In the genomic region with DNA sequence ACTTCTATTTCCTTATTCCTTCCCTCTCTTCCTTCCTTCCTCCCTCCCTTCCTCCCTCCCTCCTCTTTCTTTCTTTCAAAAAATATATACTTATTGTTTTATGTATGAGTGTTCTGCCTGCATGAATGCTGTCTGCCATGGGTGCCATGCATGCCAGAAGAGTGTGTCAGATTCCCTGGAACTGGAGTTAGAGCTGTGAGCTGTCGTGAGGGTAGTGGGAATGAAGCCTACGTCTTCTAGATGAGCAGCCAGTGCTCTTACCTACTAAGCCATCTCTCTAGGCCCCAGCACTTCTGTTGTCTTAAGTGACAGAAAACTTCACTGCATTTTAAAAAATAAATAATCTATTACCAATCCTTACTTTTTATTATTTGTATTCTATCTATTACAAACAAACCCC, we compare ENCODE assay signal across 23 mouse cellular contexts. TPM values are rescaled to one million over a fixed set of nuclear protein-coding genes. Genes with fewer than 3 reads are reported as not detected.
"Had no signal": no experiment of that assay in that cellular context is flagged by ENCODE, and none has a peak within 500 bp of the region (broad histone marks: within the 10 kb centered on the region; RNA-seq: fewer than 3 reads in every experiment).

No protein-coding gene starts in this region.

- H3K27ac ChIP-seq: neural tube, embryonic 13.5 days; neural tube, embryonic 15.5 days; stomach, embryonic 15.5 days; stomach, postnatal 0 days had no signal

- H3K27me3 ChIP-seq: neural tube, embryonic 13.5 days; neural tube, embryonic 15.5 days; stomach, embryonic 15.5 days had no signal

- H3K9me3 ChIP-seq: neural tube, embryonic 13.5 days; neural tube, embryonic 15.5 days; stomach, embryonic 15.5 days had no signal

- DNase-seq: retina, postnatal 1 day; right cerebral cortex, adult 18-20 months; right cerebral cortex, postnatal 14 days; right cerebral cortex, postnatal 25 days; right cerebral cortex, postnatal 4 days; spleen, adult 18-20 months; thymus, adult 18-20 months; thymus, adult 2 months; thymus, postnatal 14 days; thymus, postnatal 25 days; thymus, postnatal 36 days; thymus, postnatal 4 days had no signal

- H3K4me3 ChIP-seq: neural tube, embryonic 13.5 days; neural tube, embryonic 15.5 days; stomach, embryonic 15.5 days had no signal

- H3K4me1 ChIP-seq: neural tube, embryonic 13.5 days; neural tube, embryonic 15.5 days; stomach, embryonic 15.5 days had no signal

RNA-seq across cellular contexts. Expression of a gene that starts 23.4 kb away (rescaled TPM):
- total RNA-seq: neutrophil, adult 5-6 weeks had no signal
- polyA plus RNA-seq: neural tube, embryonic 14.5 days; small intestine, adult 2 months; spleen, adult 2 months; stomach, embryonic 14.5 days; stomach, postnatal 0 days; testis, adult 2 months; urinary bladder, adult 2 months had no signal
